In genomic region chr19:21495817-21496216, GRCm38 (mm10) we compare ENCODE assay signal across 20 mouse cellular contexts. TPM values are rescaled to one million over a fixed set of nuclear protein-coding genes. Genes with fewer than 3 reads are reported as not detected.
DNase-seq lines count a peak whose midpoint lies in the region; ATAC-seq and TF ChIP-seq lines count a peak whose summit lies in the region.
"Had no signal": no experiment of that assay in that cellular context is flagged by ENCODE, and none has a peak within 500 bp of the region (broad histone marks: within the 10 kb centered on the region; RNA-seq: fewer than 3 reads in every experiment).

No protein-coding gene starts in this region.

- no peak for TF ChIP-seq RAD21 in CH12.LX (IDR thresholded peaks at IDR 0.05; ENCODE audit: low read depth, low read length)

- peak; percentile 65 for ATAC-seq in megakaryocyte progenitor cell, adult 5-6 weeks (replicated peaks; ENCODE audit: poor library complexity)
- ATAC-seq: CD4-positive, CD25-positive, alpha-beta regulatory T cell, adult 4 months; forebrain, embryonic 13.5 days; hindbrain, embryonic 16.5 days had no signal

- H3K79me2 ChIP-seq in CH12.LX (replicated peaks; ENCODE audit: control insufficient read depth, extremely low read depth, insufficient read depth, poor library complexity, severe bottlenecking) = no peaks in the 10 kb centered on the region

- no peak overlapping the region for H3K4me3 ChIP-seq in CH12.LX (replicated peaks in 1 of 3; ENCODE audit: low read depth in 2 of 3, low read length in 2 of 3, poor library complexity in 1 of 3)
- H3K4me3 ChIP-seq in small intestine, adult 2 months (ENCODE audit: low read depth, low read length) = no peak overlapping the region
- H3K4me3 ChIP-seq: embryonic facial prominence, embryonic 10.5 days; forebrain, embryonic 13.5 days; heart, embryonic 10.5 days; hindbrain, embryonic 12.5 days had no signal

- no peak for TF ChIP-seq POLR2A in CH12.LX (IDR thresholded peaks at IDR 0.05; ENCODE audit: low read depth, low read length)
- TF ChIP-seq POLR2A in small intestine, adult 2 months (IDR thresholded peaks at IDR 0.05; ENCODE audit: low read depth, low read length) = no peak

- H3K9me3 ChIP-seq in CH12.LX (replicated peaks; ENCODE audit: low read length) = no peaks in the 10 kb centered on the region
- H3K9me3 ChIP-seq: embryonic facial prominence, embryonic 10.5 days; forebrain, embryonic 13.5 days; heart, embryonic 10.5 days; hindbrain, embryonic 12.5 days had no signal

- in situ Hi-C loops in CH12.LX (cut with MboI; ENCODE audit: low pct_ligation_motif_present, low pct_unique_long_range_greater_than_20kb, low sequenced_read_pairs) = no loop called here

- TF ChIP-seq CTCF in CH12.LX (conservative IDR thresholded peaks at IDR 0.05 in 1 of 2, IDR thresholded peaks at IDR 0.05 in 1 of 2; ENCODE audit: low read depth in 2 of 2, low read length in 2 of 2) = no peak
- TF ChIP-seq CTCF in small intestine, adult 2 months (IDR thresholded peaks at IDR 0.05; ENCODE audit: extremely low read depth, insufficient read length, insufficient replicate concordance, low read depth, low read length) = no peak

- H3K36me3 ChIP-seq in CH12.LX (replicated peaks in 1 of 2; ENCODE audit: control insufficient read depth in 1 of 2, insufficient read depth in 1 of 2, low read length in 1 of 2) = no peaks in the 10 kb centered on the region
- no peaks in the 10 kb centered on the region for H3K36me3 ChIP-seq in small intestine, adult 2 months (ENCODE audit: control insufficient read depth, insufficient read depth, low read length)
- H3K36me3 ChIP-seq: embryonic facial prominence, embryonic 10.5 days; heart, embryonic 10.5 days; hindbrain, embryonic 12.5 days had no signal

- H3K4me2 ChIP-seq in CH12.LX (ENCODE audit: insufficient read depth, low read depth, poor library complexity, severe bottlenecking) = peak overlapping the region; percentile 10; the same call in 1 of the 2 replicates
- H3K4me2 ChIP-seq: forebrain, embryonic 13.5 days; hindbrain, embryonic 12.5 days had no signal

- H3K9ac ChIP-seq in CH12.LX (ENCODE audit: insufficient read depth, low read depth) = no peak overlapping the region
- H3K9ac ChIP-seq: forebrain, embryonic 13.5 days; hindbrain, embryonic 12.5 days had no signal

- dilution Hi-C loops in CH12.LX (cut with MboI; ENCODE audit: extremely low pct_ligation_motif_present, extremely low pct_unique_long_range_greater_than_20kb, low sequenced_read_pairs) = no loop called here

- H3K4me1 ChIP-seq in CH12.LX (ENCODE audit: control insufficient read depth in 1 of 2, insufficient read depth in 2 of 2) = peaks cover 15 to 22% of the 10 kb centered on the region in 2 experiments
- H3K4me1 ChIP-seq in small intestine, adult 2 months (ENCODE audit: control insufficient read depth, insufficient read depth, insufficient read length, low read length) = peaks cover 19% of the 10 kb centered on the region; the same call in 1 of the 2 replicates
- H3K4me1 ChIP-seq: embryonic facial prominence, embryonic 10.5 days; forebrain, embryonic 13.5 days; heart, embryonic 10.5 days; hindbrain, embryonic 12.5 days had no signal

- DNase-seq in A20 (ENCODE audit: low read depth, low spot score) (peak; percentile 46), CH12.LX (ENCODE audit: extremely low read depth) (peak; percentile 71)
- DNase-seq in neural tube, embryonic 10.5 days (ENCODE audit: extremely low spot score, low spot score) = no peak
- DNase-seq in ovary, postnatal 36 days (ENCODE audit: low spot score) = no peak
- DNase-seq: adrenal gland, postnatal 10 days; cerebellum, adult 11 months; cerebellum, adult 9-10 months; cerebellum, postnatal 36 days; gastrocnemius, postnatal 36 days; heart, adult 18-20 months; heart, postnatal 10 days; heart, postnatal 4 days had no signal

- peak; percentile 81 for TF ChIP-seq EP300 in CH12.LX (IDR thresholded peaks at IDR 0.05; ENCODE audit: low read length)

- peak overlapping the region; percentile 41 for H3K27ac ChIP-seq in CH12.LX (ENCODE audit: insufficient read depth, low read depth)
- peak overlapping the region; percentile 88 for H3K27ac ChIP-seq in small intestine, adult 2 months (ENCODE audit: insufficient read depth, low read depth, low read length)
- H3K27ac ChIP-seq: embryonic facial prominence, embryonic 10.5 days; forebrain, embryonic 13.5 days; heart, embryonic 10.5 days; hindbrain, embryonic 12.5 days had no signal

- 39% methylated on average over 4 of the region's 4 CpGs for WGBS in small intestine, adult 2 months

- no peaks in the 10 kb centered on the region for H3K27me3 ChIP-seq in CH12.LX (replicated peaks)
- no peaks in the 10 kb centered on the region for H3K27me3 ChIP-seq in small intestine, adult 2 months (ENCODE audit: control insufficient read depth, insufficient read depth, low read length)
- H3K27me3 ChIP-seq: forebrain, embryonic 13.5 days; hindbrain, embryonic 12.5 days had no signal

TF ChIP-seq in CH12.LX, 34 proteins besides CTCF, POLR2A, EP300 and RAD21:
- TF ChIP-seq USF1 (IDR thresholded peaks at IDR 0.05; ENCODE audit: low read depth, low read length) = no peak
- TF ChIP-seq MEF2A (IDR thresholded peaks at IDR 0.05; ENCODE audit: borderline replicate concordance, low read depth, low read length) = no peak
- TF ChIP-seq PAX5 (IDR thresholded peaks at IDR 0.05; ENCODE audit: low read length) = no peak
- TF ChIP-seq KAT2A (IDR thresholded peaks at IDR 0.05; ENCODE audit: insufficient replicate concordance, low read length) = no peak
- TF ChIP-seq E2F4 (IDR thresholded peaks at IDR 0.05; ENCODE audit: insufficient replicate concordance, low read depth, low read length) = no peak
- TF ChIP-seq MXI1 (IDR thresholded peaks at IDR 0.05; ENCODE audit: low read depth, low read length) = no peak
- TF ChIP-seq RCOR1 (conservative IDR thresholded peaks at IDR 0.05; ENCODE audit: low read depth, low read length) = 0 out of 2 replicates have a peak, but pooled peaks have one; percentile 25
- TF ChIP-seq SIN3A (IDR thresholded peaks at IDR 0.05; ENCODE audit: low read length) = no peak
- TF ChIP-seq USF2 (conservative IDR thresholded peaks at IDR 0.05; ENCODE audit: low read depth, low read length) = no peak
- no peak for TF ChIP-seq SMC3 (IDR thresholded peaks at IDR 0.05; ENCODE audit: low read depth, low read length)
- no peak for TF ChIP-seq JUN (IDR thresholded peaks at IDR 0.05; ENCODE audit: insufficient read depth, low read depth, low read length)
- TF ChIP-seq BHLHE40 (IDR thresholded peaks at IDR 0.05; ENCODE audit: low read depth, low read length) = peak; percentile 79
- TF ChIP-seq CHD2 (IDR thresholded peaks at IDR 0.05; ENCODE audit: low read length) = no peak
- TF ChIP-seq IRF4 (IDR thresholded peaks at IDR 0.05; ENCODE audit: low read depth, low read length) = peak; percentile 46
- TF ChIP-seq ZMIZ1 (IDR thresholded peaks at IDR 0.05; ENCODE audit: low read depth, low read length) = no peak
- peak; percentile 35; the same call in 1 of the 2 replicates for TF ChIP-seq HCFC1 (IDR thresholded peaks at IDR 0.05; ENCODE audit: low read depth, low read length)
- no peak for TF ChIP-seq GABPA (IDR thresholded peaks at IDR 0.05; ENCODE audit: insufficient replicate concordance, low read depth, low read length)
- TF ChIP-seq ETS1 (conservative IDR thresholded peaks at IDR 0.05; ENCODE audit: low read depth, low read length) = peak; percentile 76
- TF ChIP-seq TCF12 (IDR thresholded peaks at IDR 0.05; ENCODE audit: low read depth, low read length) = 0 out of 2 replicates have a peak, but pooled peaks have one; percentile 50
- TF ChIP-seq POLR2AphosphoS2 (IDR thresholded peaks at IDR 0.05; ENCODE audit: low read depth, low read length) = no peak
- 0 out of 2 replicates have a peak, but pooled peaks have one; percentile 22 for TF ChIP-seq TBP (conservative IDR thresholded peaks at IDR 0.05; ENCODE audit: low read depth, low read length)
- no peak for TF ChIP-seq CHD1 (IDR thresholded peaks at IDR 0.05; ENCODE audit: low read depth, low read length)
- TF ChIP-seq MYC (IDR thresholded peaks at IDR 0.05; ENCODE audit: low read depth, low read length) = 0 out of 2 replicates have a peak, but pooled peaks have one; percentile 11
- TF ChIP-seq NELFE (IDR thresholded peaks at IDR 0.05; ENCODE audit: low read depth, low read length) = no peak
- no peak; the same call in 1 of the 2 replicates for TF ChIP-seq MAX (IDR thresholded peaks at IDR 0.05; ENCODE audit: low read length)
- TF ChIP-seq JUND (conservative IDR thresholded peaks at IDR 0.05; ENCODE audit: low read depth, low read length) = no peak
- TF ChIP-seq ZC3H11A (IDR thresholded peaks at IDR 0.05; ENCODE audit: low read depth, low read length) = no peak
- no peak for TF ChIP-seq UBTF (IDR thresholded peaks at IDR 0.05; ENCODE audit: low read depth, low read length)
- TF ChIP-seq ELF1 (IDR thresholded peaks at IDR 0.05; ENCODE audit: low read depth, low read length) = peak; percentile 61; the same call in 1 of the 2 replicates
TF ChIP-seq in CH12.LX: peak in this region for 9.

RNA-seq across cellular contexts. Expression of gene Gda, which starts 22.6 kb away (rescaled TPM):
- total RNA-seq in CH12.LX (2012; rRNA removed) = not detected in 2 replicates
- total RNA-seq in CH12.LX (2014; rRNA removed) = not detected in 2 replicates
- not detected in 2 replicates for polyA plus RNA-seq in CH12.LX (2012; ENCODE audit: insufficient read length, low read depth)
- total RNA-seq in megakaryocyte progenitor cell, adult 5-6 weeks (2015) = 72.8 and 84.6 TPM in 2 replicates
- total RNA-seq in megakaryocyte progenitor cell, adult 5-6 weeks (2017) = 96.6 and 99.5 TPM in 2 replicates
- 57.5 and 122 TPM in 2 replicates for polyA plus RNA-seq in small intestine, adult 2 months (2012; rRNA removed)

Comparison
In these comparisons a context has a peak if more than half of its experiments do, and no peak if none do; other contexts are left out.
1. DNase-seq: peak in A20 (single experiment) and CH12.LX (single experiment); none in neural tube, embryonic 10.5 days (single experiment) and ovary, postnatal 36 days (single experiment).
2. RNA of gene Gda, which starts 22.6 kb away (total RNA-seq): 72.8 to 99.5 TPM in megakaryocyte progenitor cell, adult 5-6 weeks; not detected in CH12.LX; every median in the first group is over 10 times any median in the second.